Mouse (Mus musculus) left cerebral cortex, adult 2 months (tissue): Measurements from ENCODE around the gene Fbln2. TPM values are rescaled to one million over a fixed set of nuclear protein-coding genes. Genes with fewer than 3 reads are reported as not detected.
A peak's percentile ranks its signal among the peaks of the same experiment; 100 is the strongest.

Experiments used
- DNase-seq, 2 experiments: peaks; one replicate each; pipeline ENCODE4 v3.0.0; 2021 to 2022; ENCODE audit warnings: low spot score in 2 of 2, mixed read lengths in 1 of 2; ENCODE audit errors: extremely low spot score in 1 of 2
- H3K27ac ChIP-seq: fragments of 200-600 bp; 2 replicates; pipeline ENCODE4 v1.8.1; 2022
- H3K4me3 ChIP-seq: fragments of 200-600 bp; 2 replicates; pipeline ENCODE4 v1.8.1; 2022
- CTCF ChIP-seq: fragments of 200-600 bp; IDR thresholded peaks from 2 replicates; pipeline ENCODE4 v1.8.1; 2022; ENCODE audit warnings: antibody characterized with exemption, mild to moderate bottlenecking, moderate library complexity
- intact Hi-C: fragments of 180-260 bp; cut with DNase I; formaldehyde crosslinking; loops from one replicate; pipeline ENCODE4 v1.15.1; 2025
- total RNA-seq, 2 experiments: library from RNA; stranded (reverse); gene quantifications; 2 replicates each; pipeline ENCODE4 v1.2.3; 2021

Gene Fbln2
- total RNA-seq, 2 experiments from 2014 or later = 5.7 to 8.0 TPM

DNA sequence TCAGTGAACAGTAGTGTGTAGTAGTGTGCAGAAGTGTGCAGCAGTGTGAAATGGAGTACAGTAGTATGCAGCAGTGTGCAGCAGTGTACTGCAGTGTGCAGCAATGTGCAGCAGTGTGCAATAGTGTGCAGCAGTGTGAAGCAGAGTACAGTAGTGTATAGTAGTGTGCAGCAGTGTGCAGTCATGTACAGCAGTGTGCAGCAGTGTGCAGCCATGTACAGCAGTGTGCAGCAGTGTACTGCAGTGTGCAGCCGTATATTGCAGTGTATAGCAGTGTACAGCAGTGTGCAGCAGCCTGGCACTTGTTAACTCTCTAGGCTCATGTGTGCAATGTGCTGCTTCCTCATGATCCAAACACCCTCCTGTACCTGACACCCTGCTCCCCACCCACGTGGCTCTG, 13.8 kb upstream of the Fbln2 start:
- DNase-seq = no peak
- no peak for TF ChIP-seq CTCF

GRCm38 (mm10) chr6:91200429-91201188, 11.6 kb upstream of the Fbln2 start:
- Histone ChIP-seq H3K4me3 (no peak overlapping the region), H3K27ac (no peak overlapping the region)
- TF ChIP-seq CTCF = no peak
- DNase-seq = peak; percentile 48 to 70
- intact Hi-C loops = no loop called here

More for the DNA sequence above, 13.8 kb upstream of the Fbln2 start:
- no peak overlapping the region for H3K4me3 ChIP-seq
- intact Hi-C loops = no loop called here
- H3K27ac ChIP-seq = no peak overlapping the region

DNA sequence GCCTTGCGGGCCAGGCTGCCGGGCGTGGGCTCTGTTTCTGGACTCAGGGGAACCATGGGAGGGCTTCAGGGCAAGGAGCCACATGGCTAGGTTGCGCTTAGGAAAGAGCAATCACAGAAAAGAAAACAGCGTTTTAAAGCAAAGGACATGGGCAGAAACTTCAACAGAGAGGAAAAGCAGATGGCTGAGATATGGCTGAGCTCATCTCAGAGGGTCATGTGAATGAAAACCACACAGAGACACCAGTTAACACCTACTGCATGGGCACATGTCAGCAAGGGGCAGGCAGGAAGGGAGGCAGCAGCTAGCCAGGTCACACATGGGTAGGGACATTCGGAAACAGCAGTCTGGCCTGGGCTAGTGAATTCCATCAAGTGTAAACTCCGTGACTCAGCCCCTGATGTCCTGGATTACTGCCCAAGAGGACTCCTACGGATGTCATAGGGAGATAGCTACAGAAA, 10.3 kb upstream of the Fbln2 start:
- intact Hi-C loops = no loop called here
- DNase-seq = no peak
- no peak for TF ChIP-seq CTCF
- Histone ChIP-seq H3K27ac (no peak overlapping the region), H3K4me3 (no peak overlapping the region)

- TF ChIP-seq CTCF = no peak
- Histone ChIP-seq H3K27ac (no peak overlapping the region), H3K4me3 (no peak overlapping the region)
- no peak for DNase-seq
- intact Hi-C loops = no loop called here
Observed at GRCm38 (mm10) chr6:91202571-91202970, 9.7 kb upstream of the Fbln2 start.

GRCm38 (mm10) chr6:91205346-91205745, 6.9 kb upstream of the Fbln2 start:
- intact Hi-C loops = no loop called here
- no peak for DNase-seq
- no peak overlapping the region for H3K4me3 ChIP-seq
- no peak for TF ChIP-seq CTCF
- H3K27ac ChIP-seq = no peak overlapping the region

- intact Hi-C loops = no loop called here
- Histone ChIP-seq H3K27ac (no peak overlapping the region), H3K4me3 (no peak overlapping the region)
- DNase-seq = no peak
- TF ChIP-seq CTCF = no peak
Observed at GRCm38 (mm10) chr6:91205791-91206190, 6.5 kb upstream of the Fbln2 start.

- intact Hi-C loops = no loop called here
- no peak overlapping the region for H3K27ac ChIP-seq
- DNase-seq = no peak
- no peak overlapping the region for H3K4me3 ChIP-seq
- TF ChIP-seq CTCF = no peak
Observed at GRCm38 (mm10) chr6:91207491-91207890, 4.8 kb upstream of the Fbln2 start.

GRCm38 (mm10) chr6:91209780-91210179, 2.5 kb upstream of the Fbln2 start:
- Histone ChIP-seq H3K27ac (no peak overlapping the region), H3K4me3 (no peak overlapping the region)
- DNase-seq = no peak
- no peak for TF ChIP-seq CTCF
- intact Hi-C loops = no loop called here

DNA sequence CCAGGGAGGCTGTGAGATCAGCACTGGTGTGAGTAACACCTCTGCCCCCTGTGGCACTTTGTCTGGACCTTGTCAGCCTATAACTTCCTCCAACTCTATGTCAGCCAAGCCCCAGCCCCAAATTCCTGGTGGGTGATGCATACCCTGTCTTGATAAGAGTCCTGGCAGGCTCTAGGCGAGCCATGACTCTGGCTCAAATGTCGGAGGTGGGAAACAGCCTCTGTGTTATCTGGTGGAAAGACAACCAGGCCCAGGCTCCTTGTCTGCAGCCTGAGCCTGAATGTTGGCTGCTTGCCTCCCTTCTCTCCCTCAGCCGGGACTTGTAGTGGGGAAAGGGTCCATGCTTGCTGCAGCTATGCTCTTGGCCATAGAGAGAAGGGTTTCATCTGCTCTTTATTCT, 1.4 kb upstream of the Fbln2 start:
- intact Hi-C loops = no loop called here
- TF ChIP-seq CTCF = no peak
- H3K4me3 ChIP-seq = no peak overlapping the region

GRCm38 (mm10) chr6:91212571-91212970, 316 bp downstream of the Fbln2 start:
- Histone ChIP-seq H3K27ac (no peak overlapping the region), H3K4me3 (peak overlapping the region; percentile 18)
- no peak for TF ChIP-seq CTCF
- intact Hi-C loops = no loop called here
- DNase-seq = peak; percentile 38 to 46

More for the DNA sequence above, 1.4 kb upstream of the Fbln2 start:
- H3K27ac ChIP-seq = no peak overlapping the region
- no peak for DNase-seq

DNA sequence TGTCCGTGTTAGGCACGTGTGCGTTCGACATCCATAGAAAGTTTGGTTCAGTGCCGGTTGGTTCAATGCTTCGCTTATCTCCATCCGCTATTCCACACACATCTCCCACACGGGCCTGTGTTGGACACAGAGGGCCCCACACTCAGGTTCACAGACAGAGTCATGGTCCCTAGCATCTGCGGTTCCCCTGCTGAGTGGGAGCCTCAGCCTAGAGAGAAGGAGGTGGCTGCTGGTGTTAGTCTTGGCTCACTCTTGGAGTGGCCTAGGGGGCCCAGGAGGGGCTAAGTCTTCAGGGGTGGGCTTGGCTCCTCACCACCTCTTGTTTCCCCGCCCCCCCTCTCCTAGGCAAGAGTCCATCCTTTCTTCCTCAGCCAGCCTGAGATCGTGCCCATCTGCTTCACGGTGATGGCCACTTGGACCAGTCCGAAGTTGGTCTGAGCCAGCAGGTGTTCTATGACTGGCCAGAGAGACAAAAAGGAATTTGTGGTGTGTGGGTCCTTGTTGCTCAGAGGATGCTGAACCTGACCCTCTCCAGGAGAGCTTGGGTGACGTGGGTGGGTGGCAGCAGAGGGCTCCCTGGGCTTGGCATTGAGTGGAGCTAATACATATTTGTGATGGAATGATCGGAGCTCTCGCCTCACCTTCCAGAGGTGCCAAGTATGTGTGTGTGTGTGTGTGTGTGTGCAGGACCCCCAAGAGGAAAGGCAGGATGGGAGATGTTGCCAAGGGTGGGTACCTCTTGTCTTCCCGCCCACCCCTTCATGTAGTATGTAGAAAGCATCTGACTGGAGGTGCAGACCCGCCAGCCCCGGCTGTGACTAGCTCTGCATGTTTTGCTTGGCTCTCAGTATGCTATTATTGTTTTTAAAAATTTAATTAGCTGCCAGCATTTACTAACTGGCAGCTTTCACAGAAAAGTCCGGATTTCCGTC, 1.3 kb downstream of the Fbln2 start:
- peak overlapping the region; percentile 18 for H3K4me3 ChIP-seq
- no peak overlapping the region for H3K27ac ChIP-seq
- no peak for DNase-seq
- no peak for TF ChIP-seq CTCF
- intact Hi-C loops = no loop called here

DNA sequence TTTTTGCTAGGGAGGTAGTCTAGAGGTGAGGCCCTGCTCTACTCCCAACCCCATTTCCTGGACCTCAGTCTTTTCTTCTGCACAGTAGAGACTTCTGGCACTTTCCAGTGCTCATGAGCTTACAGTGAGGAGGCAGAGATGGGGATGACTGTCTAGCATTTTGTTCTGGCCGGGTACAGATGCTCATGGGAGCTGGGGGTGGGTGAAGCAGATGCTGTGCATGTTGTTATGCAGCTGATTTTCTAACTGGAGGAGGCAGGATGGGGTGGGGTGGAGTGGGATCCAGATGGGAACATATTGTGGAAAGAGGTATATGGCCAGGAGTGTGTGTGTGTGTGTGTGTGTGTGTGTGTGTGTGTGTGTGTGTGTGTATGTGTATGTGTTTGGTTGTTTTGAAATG, 3.2 kb downstream of the Fbln2 start:
- no peak overlapping the region for H3K4me3 ChIP-seq
- intact Hi-C loops = no loop called here
- no peak overlapping the region for H3K27ac ChIP-seq
- DNase-seq = peak in 1 of 2 experiments; percentile 28
- no peak for TF ChIP-seq CTCF
